Mouse (Mus musculus) MEL (cell line): Measurements from ENCODE around the gene Gm42417. TPM values are rescaled to one million over a fixed set of nuclear protein-coding genes. Genes with fewer than 3 reads are reported as not detected.

Source experiments
- DNase-seq: peaks from one replicate; pipeline ENCODE4 v3.0.0; 2011; ENCODE audit warnings: low read depth, low spot score
- H3K27ac ChIP-seq: 2 replicates; pipeline ENCODE4 v1.5.1; 2012; ENCODE audit warnings: low read depth, mild to moderate bottlenecking, control low read depth, low read length, moderate library complexity; ENCODE audit not compliant: control insufficient read depth
- H3K27me3 ChIP-seq, 2 experiments: fragments of 150-350 bp in 1 of 2; sonication (generic) in 1 of 2; 2 replicates each; pipeline ENCODE4 v1.6.1; 2012; ENCODE audit warnings: low read length in 2 of 2, mild to moderate bottlenecking in 2 of 2, improper control_type of control experiment in 1 of 2, moderate library complexity in 1 of 2; ENCODE audit not compliant: insufficient read depth in 2 of 2, control insufficient read depth in 1 of 2
- H3K36me3 ChIP-seq, 2 experiments: 2 replicates each; pipeline ENCODE4 v1.6.1; 2012 to 2014; ENCODE audit warnings: low read length in 2 of 2, improper control_type of control experiment in 1 of 2, inconsistent platforms in 1 of 2, mild to moderate bottlenecking in 1 of 2; ENCODE audit not compliant: insufficient read depth in 2 of 2, control insufficient read depth in 1 of 2
- H3K4me1 ChIP-seq, 2 experiments: fragments of 150-350 bp in 1 of 2; sonication (generic) in 1 of 2; 2 replicates each; pipeline ENCODE4 v1.6.1; 2012; ENCODE audit warnings: low read length in 2 of 2, improper control_type of control experiment in 1 of 2, mild to moderate bottlenecking in 1 of 2; ENCODE audit not compliant: insufficient read depth in 2 of 2, control insufficient read depth in 1 of 2
- H3K4me3 ChIP-seq, 2 experiments: fragments of 150-350 bp in 1 of 2; sonication (generic) in 1 of 2; 2 replicates each; pipeline ENCODE4 v1.5.1; 2012; ENCODE audit warnings: low read depth in 2 of 2, low read length in 2 of 2, mild to moderate bottlenecking in 2 of 2, moderate library complexity in 2 of 2, control low read depth in 1 of 2, improper control_type of control experiment in 1 of 2; ENCODE audit not compliant: control insufficient read depth in 1 of 2, insufficient read depth in 1 of 2
- H3K79me2 ChIP-seq: 2 replicates; pipeline ENCODE4 v1.6.1; 2012; ENCODE audit warnings: mild to moderate bottlenecking, low read length, moderate library complexity; ENCODE audit not compliant: control insufficient read depth, poor library complexity, insufficient read depth
- H3K9ac ChIP-seq: 2 replicates; pipeline ENCODE4 v1.6.1; 2012; ENCODE audit warnings: low read depth, mild to moderate bottlenecking, control low read depth, low read length, moderate library complexity; ENCODE audit not compliant: control insufficient read depth, poor library complexity, severe bottlenecking
- H3K9me3 ChIP-seq: fragments of 150-350 bp; sonication (generic); replicated peaks from 2 replicates; pipeline ENCODE4 v1.6.1; 2012; ENCODE audit warnings: mild to moderate bottlenecking, low read length, improper control_type of control experiment, moderate library complexity; ENCODE audit not compliant: insufficient read depth
- BHLHE40 ChIP-seq: IDR thresholded peaks from 2 replicates; pipeline ENCODE4 v1.6.1; 2012; ENCODE audit warnings: low read depth, mild to moderate bottlenecking, inconsistent platforms, low read length, improper control_type of control experiment, borderline replicate concordance
- E2F4 ChIP-seq: IDR thresholded peaks from 2 replicates; pipeline ENCODE4 v1.6.1; 2011; ENCODE audit warnings: low read depth, low read length, improper control_type of control experiment, borderline replicate concordance
- ELF1 ChIP-seq: IDR thresholded peaks from 2 replicates; pipeline ENCODE4 v1.6.1; 2014; ENCODE audit warnings: low read depth, mild to moderate bottlenecking, inconsistent platforms, low read length, improper control_type of control experiment, moderate library complexity
- GABPA ChIP-seq: IDR thresholded peaks from 2 replicates; pipeline ENCODE4 v1.6.1; 2012; ENCODE audit warnings: low read depth, mild to moderate bottlenecking, inconsistent platforms, low read length, improper control_type of control experiment, moderate library complexity
- KAT2A ChIP-seq: conservative IDR thresholded peaks from 2 replicates; pipeline ENCODE4 v1.6.1; 2012; ENCODE audit warnings: low read depth, low read length, improper control_type of control experiment, inconsistent platforms
- MAFK ChIP-seq: IDR thresholded peaks from 2 replicates; pipeline ENCODE4 v1.6.1; 2011; ENCODE audit warnings: low read depth, mild to moderate bottlenecking, low read length, improper control_type of control experiment, borderline replicate concordance
- MAX ChIP-seq: IDR thresholded peaks from 2 replicates; pipeline ENCODE4 v1.6.1; 2011; ENCODE audit warnings: low read length, improper control_type of control experiment
- MEF2A ChIP-seq: IDR thresholded peaks from 2 replicates; pipeline ENCODE4 v1.6.1; 2014; ENCODE audit warnings: low read depth, mild to moderate bottlenecking, inconsistent platforms, low read length, improper control_type of control experiment; ENCODE audit not compliant: poor library complexity, insufficient replicate concordance, severe bottlenecking; ENCODE audit errors: extremely low read depth
- NRF1 ChIP-seq: IDR thresholded peaks from 2 replicates; pipeline ENCODE4 v1.6.1; 2014; ENCODE audit warnings: low read depth, mild to moderate bottlenecking, inconsistent platforms, low read length, improper control_type of control experiment, moderate library complexity; ENCODE audit not compliant: poor library complexity, insufficient read depth, severe bottlenecking
- POLR2A ChIP-seq, 2 experiments: IDR thresholded peaks; 2 replicates each; pipeline ENCODE4 v1.6.1; 2011 to 2012; ENCODE audit warnings: low read length in 2 of 2, mild to moderate bottlenecking in 2 of 2, control low read depth in 1 of 2, improper control_type of control experiment in 1 of 2, low read depth in 1 of 2, moderate library complexity in 1 of 2; ENCODE audit not compliant: control insufficient read depth in 1 of 2, insufficient read depth in 1 of 2, poor library complexity in 1 of 2
- POLR2AphosphoS5 ChIP-seq: IDR thresholded peaks from 2 replicates; pipeline ENCODE4 v1.6.1; 2012; ENCODE audit warnings: low read depth, borderline replicate concordance, mild to moderate bottlenecking, inconsistent platforms, low read length, moderate library complexity, mixed read lengths
- RCOR1 ChIP-seq: IDR thresholded peaks from 2 replicates; pipeline ENCODE4 v1.6.1; 2012; ENCODE audit warnings: low read depth, mild to moderate bottlenecking, inconsistent platforms, low read length, improper control_type of control experiment
- SMC3 ChIP-seq: IDR thresholded peaks from 2 replicates; pipeline ENCODE4 v1.6.1; 2011; ENCODE audit warnings: low read depth, low read length, improper control_type of control experiment
- UBTF ChIP-seq: IDR thresholded peaks from 2 replicates; pipeline ENCODE4 v1.6.1; 2012; ENCODE audit warnings: low read depth, mild to moderate bottlenecking, inconsistent platforms, low read length, improper control_type of control experiment, moderate library complexity, borderline replicate concordance; ENCODE audit not compliant: insufficient read depth
- USF2 ChIP-seq, 2 experiments: IDR thresholded peaks; 2 replicates each; pipeline ENCODE4 v1.6.1; 2011 to 2012; ENCODE audit warnings: improper control_type of control experiment in 2 of 2, low read length in 2 of 2, borderline replicate concordance in 1 of 2, inconsistent platforms in 1 of 2, low read depth in 1 of 2, mild to moderate bottlenecking in 1 of 2; ENCODE audit not compliant: insufficient read depth in 1 of 2
- ZMIZ1 ChIP-seq: IDR thresholded peaks from 2 replicates; pipeline ENCODE4 v1.6.1; 2012; ENCODE audit warnings: low read depth, mild to moderate bottlenecking, inconsistent platforms, low read length, improper control_type of control experiment, moderate library complexity
- polyA plus RNA-seq, 2 experiments: library from polyadenylated mRNA; stranded (reverse) in 1 of 2; unstranded in 1 of 2; fragments of >175 nt in 1 of 2; fragments of >200 nt in 1 of 2; gene quantifications; 2 replicates each; pipeline versions ENCODE4 v1.2.1 to v1.2.4; 2012; ENCODE audit warnings: low replicate concordance in 2 of 2, low read depth in 1 of 2; ENCODE audit not compliant: insufficient read length in 2 of 2, insufficient read depth in 1 of 2, missing spikeins in 1 of 2
- total RNA-seq: library from RNA; depleted of rRNA; stranded (reverse); fragments of 300-350 nt; gene quantifications from 2 replicates; pipeline ENCODE4 v1.2.3, GENCODE M21; 2012

The Gm42417 gene
- total and polyA plus RNA-seq, 3 experiments, result 0.74 TPM; not detected in 2

GRCm38 (mm10) chr1:36487111-36487510, 52.1 kb downstream of the Gm42417 start:
- no peak for TF ChIP-seq GABPA
- no peak for TF ChIP-seq MAFK
- no peak for TF ChIP-seq MEF2A
- no peak for TF ChIP-seq E2F4
- TF ChIP-seq USF2 (IDR thresholded peaks at IDR 0.05; ENCODE audit: borderline replicate concordance in 1 of 2, insufficient read depth in 1 of 2, low read depth in 1 of 2, low read length in 2 of 2), result no peak
- TF ChIP-seq POLR2AphosphoS5, result no peak
- no peak for TF ChIP-seq RCOR1
- no peak for TF ChIP-seq MAX
- TF ChIP-seq KAT2A, result no peak
- no peak for TF ChIP-seq ZMIZ1
- no peak for TF ChIP-seq ELF1
- no peak for TF ChIP-seq BHLHE40
- TF ChIP-seq POLR2A (IDR thresholded peaks at IDR 0.05; ENCODE audit: control insufficient read depth in 1 of 2, insufficient read depth in 1 of 2, low read depth in 1 of 2, low read length in 2 of 2, poor library complexity in 1 of 2), result no peak
- TF ChIP-seq UBTF, result no peak
- Histone ChIP-seq H3K27me3 (no peaks in the 10 kb centered on the region), H3K9me3 (no peaks in the 10 kb centered on the region), H3K79me2 (no peaks in the 10 kb centered on the region), H3K9ac (no peak overlapping the region), H3K4me1 (no peaks in the 10 kb centered on the region), H3K36me3 (no peaks in the 10 kb centered on the region), H3K27ac (no peak overlapping the region), H3K4me3 (no peak overlapping the region)
- DNase-seq, result no peak

GRCm38 (mm10) chr1:36485080-36485479, 54.1 kb downstream of the Gm42417 start:
- Histone ChIP-seq H3K4me1 (no peaks in the 10 kb centered on the region), H3K27ac (no peak overlapping the region), H3K9me3 (no peaks in the 10 kb centered on the region), H3K4me3 (no peak overlapping the region), H3K36me3 (no peaks in the 10 kb centered on the region), H3K9ac (no peak overlapping the region), H3K27me3 (no peaks in the 10 kb centered on the region), H3K79me2 (no peaks in the 10 kb centered on the region)
- TF ChIP-seq NRF1 (no peak), KAT2A (no peak), SMC3 (no peak), RCOR1 (no peak)
- DNase-seq, result no peak
